Mouse (Mus musculus): Measurements from ENCODE around the gene Ormdl3. TPM values are rescaled to one million over a fixed set of nuclear protein-coding genes. Genes with fewer than 3 reads are reported as not detected.

The Ormdl3 gene
- total and polyA plus RNA-seq, 3 experiments: 52.7 to 93.7 TPM; not detected in 1

DNA sequence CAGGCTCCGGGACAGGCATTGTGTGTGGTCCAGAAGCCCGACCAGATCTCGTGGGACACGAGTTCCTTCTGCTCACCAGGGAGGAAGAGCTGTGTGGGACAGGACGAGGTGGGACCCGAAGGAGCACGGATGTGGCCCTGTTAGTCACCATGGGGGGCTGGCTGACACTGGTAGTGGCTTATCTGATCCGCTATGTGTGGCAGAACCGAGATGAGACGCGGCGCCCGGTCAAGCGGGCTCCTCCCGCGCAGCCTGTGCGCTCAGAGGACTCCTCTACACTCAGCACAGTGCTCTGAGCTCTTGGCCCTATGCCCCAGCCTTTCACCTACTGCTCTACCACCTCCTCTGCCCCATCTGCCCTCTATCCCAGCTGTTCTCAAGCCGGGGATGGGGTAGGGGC lies 12.1 kb upstream of the Ormdl3 start:
- no peak overlapping the region for H3K9ac ChIP-seq (ENCODE audit: control insufficient read depth, low read depth, low read length, poor library complexity, severe bottlenecking)
- 0 out of 4 replicates have a peak, but pooled peaks cover 0 to 2% of the 10 kb centered on the region in 2 experiments for H3K36me3 ChIP-seq (ENCODE audit: control insufficient read depth in 1 of 2, insufficient read depth in 2 of 2, low read length in 2 of 2)
- H3K79me2 ChIP-seq (ENCODE audit: control insufficient read depth, insufficient read depth, low read length, poor library complexity): no peaks in the 10 kb centered on the region
- H3K9me3 ChIP-seq (replicated peaks; ENCODE audit: insufficient read depth, low read length): no peaks in the 10 kb centered on the region
- no peak overlapping the region for H3K4me3 ChIP-seq (ENCODE audit: control insufficient read depth in 1 of 2, insufficient read depth in 1 of 2, low read depth in 2 of 2, low read length in 2 of 2)
- H3K27me3 ChIP-seq (ENCODE audit: control insufficient read depth in 1 of 2, insufficient read depth in 2 of 2, low read length in 2 of 2): peaks cover 8 to 13% of the 10 kb centered on the region in 2 experiments
- H3K4me1 ChIP-seq (ENCODE audit: control insufficient read depth in 1 of 2, insufficient read depth in 2 of 2, low read length in 2 of 2): peaks cover 2 to 5% of the 10 kb centered on the region in 2 experiments; a peak in 2 of 4 replicates
- no peak overlapping the region for H3K27ac ChIP-seq (ENCODE audit: control insufficient read depth, low read depth, low read length)
- no peak for DNase-seq (ENCODE audit: low read depth, low spot score)
- no peak for TF ChIP-seq USF1 (IDR thresholded peaks at IDR 0.05; ENCODE audit: low read depth, low read length)
- TF ChIP-seq BHLHE40 (IDR thresholded peaks at IDR 0.05; ENCODE audit: borderline replicate concordance, low read depth, low read length): no peak
- TF ChIP-seq MYB (IDR thresholded peaks at IDR 0.05; ENCODE audit: low read depth, low read length): no peak
- no peak for TF ChIP-seq MXI1 (IDR thresholded peaks at IDR 0.05; ENCODE audit: low read depth, low read length)
- no peak for TF ChIP-seq MAZ (IDR thresholded peaks at IDR 0.05; ENCODE audit: low read depth, low read length)
- TF ChIP-seq GATA1 (IDR thresholded peaks at IDR 0.05; ENCODE audit: low read depth, low read length): no peak
- TF ChIP-seq MYC (IDR thresholded peaks at IDR 0.05; ENCODE audit: low read depth, low read length): no peak
- TF ChIP-seq HCFC1 (IDR thresholded peaks at IDR 0.05; ENCODE audit: low read depth, low read length): no peak
- no peak for TF ChIP-seq ELF1 (IDR thresholded peaks at IDR 0.05; ENCODE audit: low read depth, low read length)
- no peak for TF ChIP-seq MEF2A (IDR thresholded peaks at IDR 0.05; ENCODE audit: extremely low read depth, insufficient replicate concordance, low read depth, low read length, poor library complexity, severe bottlenecking)
- TF ChIP-seq ZMIZ1 (IDR thresholded peaks at IDR 0.05; ENCODE audit: low read depth, low read length): no peak
- no peak for TF ChIP-seq SMC3 (IDR thresholded peaks at IDR 0.05; ENCODE audit: low read depth, low read length)
- TF ChIP-seq TCF12 (IDR thresholded peaks at IDR 0.05; ENCODE audit: low read depth, low read length): no peak
- TF ChIP-seq RAD21 (IDR thresholded peaks at IDR 0.05; ENCODE audit: low read depth, low read length): no peak

- Histone ChIP-seq H3K4me1 (ENCODE audit: control insufficient read depth in 1 of 2, insufficient read depth in 2 of 2, low read length in 2 of 2) (peaks cover 2 to 5% of the 10 kb centered on the region in 2 experiments; a peak in 2 of 4 replicates), H3K27ac (ENCODE audit: control insufficient read depth, low read depth, low read length) (no peak overlapping the region), H3K79me2 (ENCODE audit: control insufficient read depth, insufficient read depth, low read length, poor library complexity) (no peaks in the 10 kb centered on the region), H3K9me3 (replicated peaks; ENCODE audit: insufficient read depth, low read length) (no peaks in the 10 kb centered on the region), H3K27me3 (ENCODE audit: control insufficient read depth in 1 of 2, insufficient read depth in 2 of 2, low read length in 2 of 2) (peaks cover 11 to 13% of the 10 kb centered on the region in 2 experiments), H3K36me3 (ENCODE audit: control insufficient read depth in 1 of 2, insufficient read depth in 2 of 2, low read length in 2 of 2) (0 out of 4 replicates have a peak, but pooled peaks cover 0 to 2% of the 10 kb centered on the region in 2 experiments), H3K9ac (ENCODE audit: control insufficient read depth, low read depth, low read length, poor library complexity, severe bottlenecking) (no peak overlapping the region), H3K4me3 (ENCODE audit: control insufficient read depth in 1 of 2, insufficient read depth in 1 of 2, low read depth in 2 of 2, low read length in 2 of 2) (no peak overlapping the region)
- no peak for TF ChIP-seq ETS1 (IDR thresholded peaks at IDR 0.05; ENCODE audit: low read depth, low read length)
- no peak for TF ChIP-seq TAL1 (IDR thresholded peaks at IDR 0.05; ENCODE audit: low read length)
- TF ChIP-seq ZKSCAN1 (IDR thresholded peaks at IDR 0.05; ENCODE audit: low read depth, low read length): no peak
- TF ChIP-seq CTCF (IDR thresholded peaks at IDR 0.05 in 2 of 3, conservative IDR thresholded peaks at IDR 0.05 in 1 of 3; ENCODE audit: control insufficient read depth in 1 of 3, insufficient read depth in 1 of 3, low read depth in 2 of 3, low read length in 3 of 3, poor library complexity in 1 of 3, severe bottlenecking in 1 of 3): no peak
- no peak for TF ChIP-seq MYB (IDR thresholded peaks at IDR 0.05; ENCODE audit: low read depth, low read length)
- no peak for TF ChIP-seq UBTF (IDR thresholded peaks at IDR 0.05; ENCODE audit: borderline replicate concordance, insufficient read depth, low read depth, low read length)
- TF ChIP-seq NELFE (IDR thresholded peaks at IDR 0.05; ENCODE audit: low read depth, low read length): no peak
- no peak for TF ChIP-seq ZNF384 (IDR thresholded peaks at IDR 0.05; ENCODE audit: low read depth, low read length)
- no peak for TF ChIP-seq TBP (IDR thresholded peaks at IDR 0.05; ENCODE audit: low read depth, low read length)
- no peak for TF ChIP-seq MEF2A (IDR thresholded peaks at IDR 0.05; ENCODE audit: extremely low read depth, insufficient replicate concordance, low read depth, low read length, poor library complexity, severe bottlenecking)
- TF ChIP-seq MAFK (IDR thresholded peaks at IDR 0.05; ENCODE audit: borderline replicate concordance, low read depth, low read length): no peak
- TF ChIP-seq ZC3H11A (IDR thresholded peaks at IDR 0.05; ENCODE audit: low read depth, low read length): no peak
- TF ChIP-seq E2F4 (IDR thresholded peaks at IDR 0.05; ENCODE audit: borderline replicate concordance, low read depth, low read length): no peak
- TF ChIP-seq MAZ (IDR thresholded peaks at IDR 0.05; ENCODE audit: low read depth, low read length): no peak
- TF ChIP-seq USF1 (IDR thresholded peaks at IDR 0.05; ENCODE audit: low read depth, low read length): no peak
- TF ChIP-seq POLR2A (IDR thresholded peaks at IDR 0.05; ENCODE audit: control insufficient read depth in 1 of 2, insufficient read depth in 1 of 2, low read depth in 1 of 2, low read length in 2 of 2, poor library complexity in 1 of 2): no peak
- no peak for DNase-seq (ENCODE audit: low read depth, low spot score)
Measured at GRCm38 (mm10) chr11:98598851-98599290, 11.7 kb upstream of the Ormdl3 start.

All from MEL (cell line).